Mouse (Mus musculus): ENCODE measurements around the gene Cdc16. TPM values are rescaled to one million over a fixed set of nuclear protein-coding genes. Genes with fewer than 3 reads are reported as not detected.

The Cdc16 gene
- total and polyA plus RNA-seq, 2 experiments from 2014 or later: 92.2 to 96.2 TPM

GRCm38 (mm10) chr8:13793097-13793745 is 35.7 kb downstream of the Cdc16 start:
- H3K36me3 ChIP-seq (ENCODE audit: insufficient read depth, low read length): peaks cover 44% of the 10 kb centered on the region

GRCm38 (mm10) chr8:13793746-13794101 is 36.2 kb downstream of the Cdc16 start:
- Histone ChIP-seq H3K9me3 (ENCODE audit: low read length) (no peaks in the 10 kb centered on the region), H3K36me3 (ENCODE audit: insufficient read depth, low read length) (peaks cover 46% of the 10 kb centered on the region), H3K4me3 (ENCODE audit: low read depth, low read length) (no peak overlapping the region), H3K27ac (ENCODE audit: low read depth, low read length) (no peak overlapping the region), H3K4me2 (ENCODE audit: low read depth, low read length, poor library complexity, severe bottlenecking) (no peak overlapping the region), H3K9ac (replicated peaks; ENCODE audit: low read length, poor library complexity, severe bottlenecking) (no peak overlapping the region), H3K4me1 (ENCODE audit: insufficient read depth, low read length) (no peaks in the 10 kb centered on the region), H3K27me3 (ENCODE audit: insufficient read depth, low read length) (no peaks in the 10 kb centered on the region)
- ATAC-seq (ENCODE audit: low FRiP score): no peak
- WGBS: 92% methylated on average over 11 of the region's 11 CpGs
- no peak for DNase-seq (ENCODE audit: low spot score)
- no peak for TF ChIP-seq CTCF (IDR thresholded peaks at IDR 0.05)

More at GRCm38 (mm10) chr8:13793097-13793745, 35.7 kb downstream of the Cdc16 start:
- no peak overlapping the region for H3K27ac ChIP-seq (ENCODE audit: low read depth, low read length)
- no peak overlapping the region for H3K9ac ChIP-seq (replicated peaks; ENCODE audit: low read length, poor library complexity, severe bottlenecking)
- 95% methylated on average over 8 of the region's 8 CpGs for WGBS
- H3K4me2 ChIP-seq (ENCODE audit: low read depth, low read length, poor library complexity, severe bottlenecking): no peak overlapping the region
- ATAC-seq (ENCODE audit: low FRiP score) (no peak), DNase-seq (ENCODE audit: low spot score) (no peak)
- H3K27me3 ChIP-seq (ENCODE audit: insufficient read depth, low read length): no peaks in the 10 kb centered on the region
- TF ChIP-seq CTCF (IDR thresholded peaks at IDR 0.05): no peak
- H3K4me3 ChIP-seq (ENCODE audit: low read depth, low read length): no peak overlapping the region
- no peaks in the 10 kb centered on the region for H3K4me1 ChIP-seq (ENCODE audit: insufficient read depth, low read length)
- no peaks in the 10 kb centered on the region for H3K9me3 ChIP-seq (ENCODE audit: low read length)

- H3K27me3 ChIP-seq (ENCODE audit: insufficient read depth, low read length): no peaks in the 10 kb centered on the region
- DNase-seq (ENCODE audit: low spot score) (no peak), ATAC-seq (ENCODE audit: low FRiP score) (no peak)
- H3K27ac ChIP-seq (ENCODE audit: low read depth, low read length): no peak overlapping the region
- H3K4me1 ChIP-seq (ENCODE audit: insufficient read depth, low read length): no peaks in the 10 kb centered on the region
- no peak overlapping the region for H3K4me3 ChIP-seq (ENCODE audit: low read depth, low read length)
- H3K4me2 ChIP-seq (ENCODE audit: low read depth, low read length, poor library complexity, severe bottlenecking): no peak overlapping the region
- peaks cover 48% of the 10 kb centered on the region for H3K36me3 ChIP-seq (ENCODE audit: insufficient read depth, low read length)
- no peak for TF ChIP-seq CTCF (IDR thresholded peaks at IDR 0.05)
- WGBS: 94% methylated on average over 5 of the region's 5 CpGs
- H3K9ac ChIP-seq (replicated peaks; ENCODE audit: low read length, poor library complexity, severe bottlenecking): no peak overlapping the region
- H3K9me3 ChIP-seq (ENCODE audit: low read length): no peaks in the 10 kb centered on the region
These were observed 40.2 kb downstream of the Cdc16 start for GRCm38 (mm10) chr8:13797676-13798075.

DNA sequence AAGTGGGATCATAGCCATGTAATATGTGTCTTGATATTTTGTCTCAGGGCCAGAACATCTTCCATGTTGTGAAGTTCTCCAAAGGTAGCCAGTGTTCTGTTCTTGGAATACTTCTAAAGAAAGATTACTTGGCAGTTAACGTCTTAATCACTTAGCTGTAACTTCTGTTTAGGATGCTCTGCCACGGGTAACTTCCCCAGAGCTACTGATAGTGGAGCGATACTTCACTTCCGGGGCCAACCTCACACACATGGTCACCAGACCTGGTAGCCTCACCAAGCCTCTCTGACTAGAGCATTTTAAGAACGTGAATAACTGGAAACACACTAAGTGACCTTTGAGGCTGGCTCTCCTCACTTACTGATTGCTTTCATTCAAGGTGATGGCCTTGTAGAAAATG is 42.1 kb downstream of the Cdc16 start:
- TF ChIP-seq CTCF (IDR thresholded peaks at IDR 0.05): no peak
- no peak overlapping the region for H3K9ac ChIP-seq (replicated peaks; ENCODE audit: low read length, poor library complexity, severe bottlenecking)
- no peaks in the 10 kb centered on the region for H3K27me3 ChIP-seq (ENCODE audit: insufficient read depth, low read length)
- no peaks in the 10 kb centered on the region for H3K4me1 ChIP-seq (ENCODE audit: insufficient read depth, low read length)
- no peak overlapping the region for H3K4me3 ChIP-seq (ENCODE audit: low read depth, low read length)
- peaks cover 36% of the 10 kb centered on the region for H3K36me3 ChIP-seq (ENCODE audit: insufficient read depth, low read length)
- WGBS: 94% methylated on average over 5 of the region's 5 CpGs
- no peaks in the 10 kb centered on the region for H3K9me3 ChIP-seq (ENCODE audit: low read length)
- no peak overlapping the region for H3K4me2 ChIP-seq (ENCODE audit: low read depth, low read length, poor library complexity, severe bottlenecking)
- DNase-seq (ENCODE audit: low spot score) (no peak), ATAC-seq (ENCODE audit: low FRiP score) (no peak)
- no peak overlapping the region for H3K27ac ChIP-seq (ENCODE audit: low read depth, low read length)

DNA sequence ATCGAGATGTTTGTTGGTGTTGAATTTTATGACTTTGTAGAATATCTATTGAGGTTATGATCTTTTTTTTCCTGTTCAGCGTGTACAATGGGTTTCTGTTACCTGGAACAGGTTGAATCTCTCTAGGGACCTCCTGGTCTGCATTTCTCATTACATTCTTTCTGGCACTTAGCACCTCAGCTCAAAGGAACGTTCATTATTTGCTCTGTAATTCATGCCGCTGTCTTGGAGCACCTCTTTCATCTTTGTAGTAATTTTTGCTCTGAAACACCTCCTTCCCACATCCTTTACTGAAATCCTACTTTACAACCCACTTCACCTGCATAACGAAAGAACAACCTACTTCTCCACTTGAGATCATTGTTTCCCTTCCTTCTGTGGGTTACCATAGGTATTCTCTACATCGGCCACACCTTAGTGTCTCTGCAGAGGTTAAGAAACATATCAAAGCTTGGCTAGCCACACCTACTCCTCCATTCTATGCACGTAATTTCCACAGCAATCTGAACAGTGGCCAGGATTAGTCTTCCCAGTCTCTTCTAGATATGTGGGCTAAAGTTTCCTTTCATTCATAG is 71.2 kb downstream of the Cdc16 start:
- Histone ChIP-seq H3K9ac (replicated peaks; ENCODE audit: low read length, poor library complexity, severe bottlenecking) (no peak overlapping the region), H3K4me3 (ENCODE audit: low read depth, low read length) (no peak overlapping the region), H3K4me2 (ENCODE audit: low read depth, low read length, poor library complexity, severe bottlenecking) (no peak overlapping the region), H3K4me1 (ENCODE audit: insufficient read depth, low read length) (no peaks in the 10 kb centered on the region), H3K27me3 (ENCODE audit: insufficient read depth, low read length) (no peaks in the 10 kb centered on the region), H3K36me3 (ENCODE audit: insufficient read depth, low read length) (no peaks in the 10 kb centered on the region), H3K27ac (ENCODE audit: low read depth, low read length) (no peak overlapping the region), H3K9me3 (ENCODE audit: low read length) (no peaks in the 10 kb centered on the region)
- no peak for TF ChIP-seq CTCF (IDR thresholded peaks at IDR 0.05)
- 71% methylated on average over 7 of the region's 7 CpGs for WGBS
- ATAC-seq (ENCODE audit: low FRiP score): no peak
- no peak for DNase-seq (ENCODE audit: low spot score)

Other genes starting within 250 kb of the Cdc16 start
- not detected in 2 replicates for gene 1700029H14Rik, start 195.2 kb upstream of the Cdc16 start, total RNA-seq (2014; rRNA removed)
- gene 1700029H14Rik, start 195.2 kb upstream of the Cdc16 start, polyA plus RNA-seq (2015; fragmentation: Nextera tagmentation; extraction: Ambion mirVana): not detected in 2 replicates
- 43.9 and 52.7 TPM in 2 replicates for gene Rasa3, start 80.1 kb upstream of the Cdc16 start, total RNA-seq (2014; rRNA removed)
- 20.5 and 23.5 TPM in 2 replicates for gene Rasa3, start 80.1 kb upstream of the Cdc16 start, polyA plus RNA-seq (2015; fragmentation: Nextera tagmentation; extraction: Ambion mirVana)
- gene Cfap97d2, start 51.8 kb upstream of the Cdc16 start, total RNA-seq (2014; rRNA removed): 0.24 and 4.9 TPM in 2 replicates
- gene Cfap97d2, start 51.8 kb upstream of the Cdc16 start, polyA plus RNA-seq (2015; fragmentation: Nextera tagmentation; extraction: Ambion mirVana): 1.4 and 2.8 TPM in 2 replicates
- gene Upf3a, start 27.9 kb downstream of the Cdc16 start, total RNA-seq (2014; rRNA removed): 15.2 and 19.7 TPM in 2 replicates
- gene Upf3a, start 27.9 kb downstream of the Cdc16 start, polyA plus RNA-seq (2015; fragmentation: Nextera tagmentation; extraction: Ambion mirVana): 44.0 and 44.6 TPM in 2 replicates
- not detected in 2 replicates for gene AF366264, start 80.7 kb downstream of the Cdc16 start, total RNA-seq (2014; rRNA removed)
- not detected in 2 replicates for gene AF366264, start 80.7 kb downstream of the Cdc16 start, polyA plus RNA-seq (2015; fragmentation: Nextera tagmentation; extraction: Ambion mirVana)
- gene Champ1, start 112.0 kb downstream of the Cdc16 start, total RNA-seq (2014; rRNA removed): 43.1 and 45.9 TPM in 2 replicates
- gene Champ1, start 112.0 kb downstream of the Cdc16 start, polyA plus RNA-seq (2015; fragmentation: Nextera tagmentation; extraction: Ambion mirVana): 42.1 and 42.9 TPM in 2 replicates
- gene Coprs, start 132.6 kb downstream of the Cdc16 start, total RNA-seq (2014; rRNA removed): 68.9 and 79.9 TPM in 2 replicates
- gene Coprs, start 132.6 kb downstream of the Cdc16 start, polyA plus RNA-seq (2015; fragmentation: Nextera tagmentation; extraction: Ambion mirVana): 151 and 167 TPM in 2 replicates

All from midbrain, postnatal 0 days (tissue).